Mouse (Mus musculus) inflammation-experienced regulatory T-cells (primary cell): ENCODE results near the gene Rtf2. TPM values are rescaled to one million over a fixed set of nuclear protein-coding genes. Genes with fewer than 3 reads are reported as not detected.

ENCODE experiments used
- polyA plus RNA-seq, 2 experiments: library from polyadenylated mRNA; unstranded; fragments of 100-300 nt; shearing (Covaris generic); gene quantifications; one replicate each; pipeline ENCODE4 v1.2.1; 2017

The Rtf2 gene
- 100 to 1,000 TPM; 121 to 128 TPM for polyA plus RNA-seq

DNA sequence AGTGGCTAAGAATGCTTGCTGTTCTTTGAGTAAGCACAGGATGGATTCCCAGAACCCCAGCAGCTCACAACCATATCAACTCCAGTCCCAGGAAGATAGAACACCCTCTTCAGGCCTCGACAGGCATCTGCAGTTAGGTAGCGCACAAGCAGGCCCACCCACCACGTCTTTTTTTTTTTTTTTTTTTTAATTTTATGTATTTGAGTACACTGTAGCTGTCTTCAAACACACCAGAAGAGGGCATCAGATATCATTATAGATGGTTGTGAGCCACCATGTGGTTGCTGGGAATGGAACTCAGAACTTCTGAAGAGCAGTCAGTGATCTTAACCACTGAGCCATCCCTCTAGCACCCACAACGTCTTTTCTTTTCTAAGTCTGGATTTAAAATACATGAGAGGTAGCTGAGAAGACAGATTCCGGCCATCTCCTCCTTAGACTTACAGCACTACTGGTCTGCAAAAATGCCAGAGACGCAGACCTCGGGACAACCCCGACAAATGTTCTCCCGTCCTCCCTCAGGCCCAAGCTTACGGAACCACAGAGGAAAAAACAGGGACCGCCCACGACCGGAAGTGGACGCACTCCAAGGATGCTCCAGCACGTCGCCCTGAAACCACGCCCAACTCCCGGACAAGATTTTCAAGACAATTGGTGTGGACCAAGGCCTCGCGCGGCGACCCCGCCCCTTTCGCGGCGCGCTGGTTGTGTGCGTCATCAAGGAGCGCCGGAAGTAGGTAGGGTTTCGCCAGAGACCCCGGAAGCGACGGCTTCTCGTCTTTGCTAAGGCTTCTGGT, at the start of gene Rtf2:
Rtf2 (plus strand) TSS at position 714 of the 797 bp plus-strand sequence.

DNA sequence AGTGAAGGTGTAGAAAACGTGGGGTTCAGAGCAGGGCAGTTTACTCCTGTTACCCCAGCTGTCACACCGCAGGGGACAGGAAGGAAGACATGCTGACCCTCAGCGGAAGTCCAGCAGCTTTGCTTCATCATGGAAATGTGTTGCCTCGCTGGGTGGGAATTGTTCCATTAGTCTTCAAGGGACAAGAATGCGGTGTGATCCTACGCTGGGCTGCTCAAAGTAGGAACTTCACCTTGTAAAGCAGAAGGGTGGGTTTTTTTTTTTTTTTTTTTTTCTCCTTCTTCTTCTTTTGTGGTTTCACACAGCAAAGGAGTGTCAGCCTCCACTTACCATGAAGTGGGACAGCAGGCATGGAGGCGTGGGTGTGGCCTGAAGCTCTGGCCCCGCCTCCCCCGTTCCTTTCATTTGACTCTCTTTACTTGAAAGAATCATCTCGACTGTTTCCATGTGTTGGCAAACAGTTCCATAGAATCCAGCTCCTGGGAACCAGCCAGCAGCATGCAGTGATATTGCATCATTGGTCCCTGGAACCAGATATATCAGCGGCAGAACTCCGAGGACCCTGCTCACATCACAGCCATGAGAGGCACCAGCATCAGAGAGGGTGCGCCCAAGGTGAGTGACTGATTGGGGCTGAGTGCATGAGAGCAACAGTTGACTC, 46.8 kb upstream of the Rtf2 start, which contains the start of gene Cass4:
Cass4 (plus strand) TSS at position 404 of the 661 bp plus-strand sequence.

DNA sequence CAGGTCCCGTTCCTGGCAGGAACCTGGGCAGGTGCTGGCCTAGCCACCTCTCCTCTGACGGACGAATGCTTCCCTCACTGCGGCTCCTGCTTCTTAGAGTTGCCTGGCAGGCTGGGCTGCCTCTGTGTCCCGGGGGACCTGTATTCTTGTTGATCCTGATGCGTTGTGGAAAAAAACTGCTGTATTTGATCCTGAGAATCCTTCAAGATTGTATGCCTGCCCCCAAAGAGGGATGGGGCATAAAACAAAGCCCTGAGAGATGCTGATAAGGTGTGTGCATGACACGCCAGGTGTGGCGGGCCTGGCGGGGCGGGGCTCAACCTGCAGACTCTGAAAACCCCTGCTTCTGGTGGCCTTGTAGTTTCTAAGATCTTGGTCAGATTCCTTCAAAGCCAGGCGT, 18.1 kb downstream of the Rtf2 start, which contains the start of gene Gcnt7:
Gcnt7 (minus strand) TSS at position 101 of the 400 bp plus-strand sequence.

DNA sequence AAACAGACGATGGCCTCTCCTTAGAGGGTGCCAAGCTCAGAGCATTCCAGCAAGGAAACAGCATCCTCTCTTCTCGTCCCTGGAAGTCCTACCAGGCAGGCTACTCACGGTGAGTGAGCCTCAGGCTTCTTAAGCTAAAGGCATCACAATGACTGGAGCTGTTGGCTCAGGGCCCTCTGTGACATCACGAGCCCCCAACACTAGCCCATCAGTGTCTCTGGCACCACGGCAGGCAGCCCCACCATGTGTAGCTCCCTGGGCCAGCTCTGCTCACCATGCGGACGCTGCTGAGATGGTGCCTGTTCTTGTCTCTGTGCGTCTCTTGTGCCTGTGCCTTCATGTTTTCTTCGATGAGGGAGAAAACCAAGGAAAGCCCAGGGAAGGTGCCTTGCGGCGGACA, 32.0 kb downstream of the Rtf2 start, which contains the start of gene Fam209:
Fam209 (plus strand) TSS at position 203 of the 400 bp plus-strand sequence.

Other genes starting within 250 kb of the Rtf2 start
- 1 to 10 TPM in 1 of 2 experiments, under 1 TPM in 1; 0.28 to 1.2 TPM for gene Mc3r, start 192.1 kb upstream of the Rtf2 start, polyA plus RNA-seq
- 10 to 100 TPM; 15.0 to 31.0 TPM for gene Fam210b, start 95.0 kb upstream of the Rtf2 start, polyA plus RNA-seq
- 1 to 10 TPM; 3.1 to 3.2 TPM for gene Aurka, start 70.0 kb upstream of the Rtf2 start, polyA plus RNA-seq
- 10 to 100 TPM; 25.2 to 27.6 TPM for gene Cstf1, start 69.9 kb upstream of the Rtf2 start, polyA plus RNA-seq
- gene Cass4, start 46.8 kb upstream of the Rtf2 start, polyA plus RNA-seq = 1 to 10 TPM; 2.6 to 9.9 TPM
- gene Gcnt7, start 18.0 kb downstream of the Rtf2 start, polyA plus RNA-seq = 1 to 10 TPM; 2.7 to 3.4 TPM
- under 1 TPM; 0.83 to 0.84 TPM for gene Fam209, start 32.0 kb downstream of the Rtf2 start, polyA plus RNA-seq
- under 1 TPM; 0.14 to 0.32 TPM for gene Tfap2c, start 109.0 kb downstream of the Rtf2 start, polyA plus RNA-seq